Mouse (Mus musculus) lung, postnatal 25 days (tissue): ENCODE measurements around the gene Gm49378.

Source experiments
- DNase-seq: peaks from one replicate; pipeline ENCODE4 v3.0.0; 2022; ENCODE audit warnings: low spot score

The Gm49378 gene

GRCm38 (mm10) chr14:55637795-55638194 lies at the start of gene Gm49378:
TSS of gene Gm49378 (minus strand) at chr14:55637895.
- DNase-seq = no peak

DNA sequence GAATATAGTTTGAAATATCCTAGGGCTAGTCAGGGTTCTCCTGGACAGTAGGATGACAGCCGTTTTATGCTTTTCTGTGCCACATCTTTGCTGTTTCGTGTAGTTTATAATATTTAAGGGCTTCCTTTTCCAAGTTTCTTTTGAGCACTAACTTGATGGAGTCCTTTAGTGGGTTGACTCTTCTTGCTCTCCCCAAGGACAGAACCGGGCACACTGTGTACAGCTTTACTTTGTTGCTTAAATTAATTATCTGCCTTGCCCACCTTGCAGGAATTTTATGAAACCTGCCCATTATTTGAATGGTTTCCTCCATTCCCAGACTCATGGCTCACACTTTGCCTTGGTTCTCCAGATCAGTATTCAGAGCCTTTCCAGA lies 44.4 kb upstream of the Gm49378 start:
- no peak for DNase-seq

GRCm38 (mm10) chr14:55681160-55682117 lies 43.7 kb upstream of the Gm49378 start, which contains the start of gene Tinf2:
TSS of gene Tinf2 (minus strand) at chr14:55681820.
- peak; percentile 94 for DNase-seq

GRCm38 (mm10) chr14:55677615-55678014 lies 39.9 kb upstream of the Gm49378 start:
- DNase-seq = no peak

GRCm38 (mm10) chr14:55672741-55673060 lies 35.0 kb upstream of the Gm49378 start:
- DNase-seq = no peak

- DNase-seq = peak; percentile 97
These were observed 34.4 kb upstream of the Gm49378 start, which contains the start of the genes Gmpr2 and Nedd8 for GRCm38 (mm10) chr14:55671833-55672740. TSS of gene Gmpr2 (plus strand) at chr14:55671941. TSS of gene Nedd8 (minus strand) at chr14:55672124.

DNA sequence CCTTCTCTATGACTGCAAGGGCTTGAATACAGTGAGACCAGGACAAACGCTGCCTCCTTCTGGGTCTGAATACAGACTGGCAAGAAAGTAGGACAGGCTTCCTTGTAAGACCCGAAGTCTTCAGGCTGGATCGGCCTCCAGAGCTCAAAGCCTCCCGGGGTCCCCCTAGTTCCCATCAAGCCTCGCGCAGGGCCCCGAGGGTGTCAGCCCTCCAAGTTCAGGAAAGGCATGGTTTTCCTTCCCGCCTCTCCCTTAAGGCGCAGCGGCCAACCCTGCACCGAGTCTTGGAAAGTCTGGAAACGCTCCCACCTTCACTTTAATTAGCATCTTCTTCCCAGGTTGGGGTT lies 33.8 kb upstream of the Gm49378 start:
- no peak for DNase-seq

DNA sequence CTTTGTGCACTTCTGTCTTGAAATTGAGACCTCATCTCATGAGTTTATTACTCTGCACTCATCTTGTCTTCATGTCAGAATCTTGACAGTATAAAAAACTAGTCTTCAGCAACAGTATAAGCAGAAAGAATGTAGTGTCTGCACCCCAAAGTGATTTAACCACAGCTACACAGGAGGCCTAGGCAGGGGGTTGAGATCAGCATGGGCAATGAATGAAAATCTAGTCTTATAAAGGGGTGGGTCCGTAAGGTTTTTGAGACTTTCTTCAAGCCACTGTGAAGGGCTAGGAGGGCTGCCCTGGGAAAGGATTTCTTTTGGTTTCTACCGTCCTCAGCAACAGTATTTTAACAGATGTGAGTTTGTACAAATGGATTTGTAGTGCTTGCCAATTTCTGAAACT lies 22.9 kb upstream of the Gm49378 start:
- no peak for DNase-seq

- peak; percentile 77 for DNase-seq
These were observed 22.4 kb upstream of the Gm49378 start, which contains the start of gene Mdp1 for GRCm38 (mm10) chr14:55659960-55660573. TSS of gene Mdp1 (minus strand) at chr14:55660508.

DNA sequence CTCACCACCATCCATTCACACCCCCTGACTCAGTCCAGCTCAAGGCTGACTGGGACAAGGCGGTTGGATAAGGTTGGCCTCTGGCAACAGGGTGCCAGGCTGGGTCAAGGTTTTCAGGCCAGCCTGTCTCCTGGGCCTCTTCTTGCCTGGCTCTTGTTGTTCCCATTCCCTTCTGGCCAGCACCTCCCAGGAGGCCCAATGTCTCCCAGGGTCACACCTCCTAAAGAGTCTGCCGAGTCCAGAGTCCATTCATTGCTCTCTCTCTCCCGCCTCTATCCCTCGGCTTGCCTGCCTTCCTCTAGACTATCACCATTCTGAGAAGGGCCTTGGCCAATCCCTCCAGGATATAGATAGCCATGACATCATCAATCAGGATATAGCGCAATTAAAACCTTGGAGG lies 20.3 kb upstream of the Gm49378 start:
- no peak for DNase-seq

GRCm38 (mm10) chr14:55656935-55657334 lies 19.2 kb upstream of the Gm49378 start:
- no peak for DNase-seq

DNA sequence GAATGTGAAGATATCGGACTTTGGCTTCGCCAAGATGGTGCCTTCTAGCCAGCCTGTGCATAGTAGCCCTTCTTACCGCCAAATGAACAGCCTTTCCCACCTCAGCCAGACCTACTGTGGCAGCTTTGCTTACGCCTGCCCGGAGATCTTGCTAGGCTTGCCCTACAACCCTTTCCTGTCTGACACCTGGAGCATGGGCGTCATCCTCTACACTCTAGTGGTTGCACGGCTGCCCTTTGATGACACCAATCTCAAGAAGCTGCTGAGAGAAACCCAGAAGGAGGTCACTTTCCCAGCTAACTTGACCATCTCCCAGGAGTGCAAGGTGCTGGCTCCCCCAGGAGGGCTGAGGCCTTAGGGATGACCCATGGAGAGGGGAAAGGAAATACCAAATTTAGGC lies 13.8 kb upstream of the Gm49378 start:
- no peak for DNase-seq

- DNase-seq = no peak
These were observed 12.2 kb upstream of the Gm49378 start, which contains the start of gene Tssk4 for GRCm38 (mm10) chr14:55649884-55650283. TSS of gene Tssk4 (plus strand) at chr14:55650184.

DNA sequence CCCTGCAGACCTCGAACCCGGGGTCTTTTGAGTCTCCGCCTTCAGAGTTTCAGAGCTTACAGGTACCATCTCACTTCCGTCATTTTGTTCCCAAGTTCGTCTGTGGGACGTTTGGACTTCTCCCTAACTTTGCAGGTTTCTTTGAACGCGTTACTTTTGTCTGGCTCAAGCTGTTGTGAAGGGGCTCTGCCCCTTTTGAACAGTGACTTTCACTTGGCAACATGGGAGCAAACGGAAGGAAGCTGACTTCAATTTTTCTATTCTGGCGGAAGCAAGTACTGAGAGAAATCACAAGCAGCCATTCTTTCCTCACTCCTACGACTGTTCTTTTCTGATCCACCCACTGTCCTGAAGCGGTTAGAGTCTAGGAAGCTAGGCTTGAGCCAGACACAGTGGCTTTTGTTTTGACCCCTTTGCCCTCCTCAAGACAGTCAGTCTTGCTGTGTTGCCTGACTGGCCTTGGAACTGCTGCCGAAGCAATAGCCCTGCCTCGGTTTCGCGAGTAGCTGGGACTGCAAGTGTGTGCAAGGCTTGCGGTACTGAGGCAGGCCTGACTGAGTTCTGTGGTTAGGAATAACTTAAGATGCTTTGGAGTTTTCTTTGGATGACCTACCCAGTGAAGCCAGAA lies 6.7 kb upstream of the Gm49378 start:
- DNase-seq = peak; percentile 10

DNA sequence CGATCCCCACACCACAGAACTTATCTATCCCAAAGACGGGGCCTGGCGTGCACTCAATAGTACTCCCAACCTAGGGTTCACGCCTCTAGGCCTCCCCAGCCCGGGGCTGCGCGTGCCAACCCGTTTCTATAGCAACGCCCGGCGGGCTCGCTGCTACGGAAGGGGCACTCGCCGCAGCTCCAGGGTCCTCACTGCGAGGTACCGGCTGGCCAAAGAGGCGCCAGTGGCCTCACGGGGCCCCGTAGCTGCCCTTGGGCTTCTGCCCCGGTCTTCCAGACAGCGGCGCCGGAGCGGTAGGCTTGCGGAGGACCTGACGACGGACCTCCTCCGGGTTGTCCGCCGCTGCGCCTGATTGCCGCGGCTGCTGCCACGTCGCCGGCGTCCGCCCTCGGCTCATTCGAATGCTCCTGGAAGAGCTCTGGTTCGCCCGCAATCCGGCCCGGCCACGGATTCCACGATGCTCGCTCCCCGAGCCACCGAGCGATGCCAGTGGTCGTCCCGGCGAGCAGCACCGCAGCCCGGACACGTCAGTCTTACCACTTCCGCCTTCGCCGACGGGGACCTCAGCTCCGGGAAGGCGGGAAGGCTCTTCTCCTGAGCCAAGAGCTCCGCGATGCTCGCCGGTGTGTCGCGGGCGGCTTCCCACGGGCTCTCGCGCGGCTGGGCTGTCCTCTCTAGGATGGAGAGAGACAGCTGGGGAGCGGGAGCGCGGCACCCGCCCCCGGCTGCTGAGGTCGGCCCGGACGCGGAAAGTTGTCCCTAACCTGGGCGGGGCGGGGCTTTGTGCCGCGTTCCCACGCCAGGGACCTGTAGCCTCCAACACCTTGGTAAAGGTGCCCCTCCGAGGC lies 5.6 kb upstream of the Gm49378 start, which contains the start of gene Tm9sf1:
Tm9sf1 (minus strand) TSS at position 747 of the 848 bp plus-strand sequence.
- DNase-seq = peak; percentile 81

GRCm38 (mm10) chr14:55642679-55643059 lies 5.0 kb upstream of the Gm49378 start:
- DNase-seq = no peak

- no peak for DNase-seq
These were observed 3.6 kb upstream of the Gm49378 start for GRCm38 (mm10) chr14:55641291-55641690.

- no peak for DNase-seq
These were observed 3.1 kb upstream of the Gm49378 start for GRCm38 (mm10) chr14:55640816-55641215.

GRCm38 (mm10) chr14:55635523-55636007 lies 2.1 kb downstream of the Gm49378 start, which contains the start of gene Ipo4:
TSS of gene Ipo4 (minus strand) at chr14:55635957.
- peak; percentile 91 for DNase-seq

GRCm38 (mm10) chr14:55634874-55635522 lies 2.7 kb downstream of the Gm49378 start:
- DNase-seq = no peak
